17 mouse cellular contexts compared by ENCODE assay signal in the genomic region with DNA sequence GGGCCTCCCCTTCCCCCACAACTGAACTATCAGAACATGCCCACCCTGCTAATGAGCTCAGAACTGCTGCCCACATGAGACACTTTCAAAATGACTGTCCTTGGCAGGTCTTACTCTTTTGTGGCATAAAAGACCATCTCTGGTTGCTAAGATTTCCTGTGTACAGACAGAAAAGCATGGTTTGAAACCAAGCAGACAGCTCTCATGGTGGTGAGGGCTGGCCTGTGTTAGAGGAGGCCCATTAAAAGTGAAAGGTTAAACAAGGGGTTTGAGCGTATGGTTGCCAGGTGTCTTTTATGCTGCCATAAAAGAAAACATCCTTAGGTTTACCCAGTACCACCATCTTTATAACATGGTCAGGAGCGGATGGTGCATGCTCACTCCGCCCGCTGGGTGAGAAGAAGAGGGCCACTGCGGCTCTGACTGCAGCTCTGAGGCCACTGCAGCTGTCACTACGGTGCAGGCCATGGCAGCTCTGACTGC. TPM values are rescaled to one million over a fixed set of nuclear protein-coding genes. Genes with fewer than 3 reads are reported as not detected.
DNase-seq lines count a peak whose midpoint lies in the region; ATAC-seq and TF ChIP-seq lines count a peak whose summit lies in the region.
"Had no signal": no experiment of that assay in that cellular context is flagged by ENCODE, and none has a peak within 500 bp of the region (broad histone marks: within the 10 kb centered on the region; RNA-seq: fewer than 3 reads in every experiment).

No protein-coding gene starts in this region.

- 0 out of 2 replicates have a peak, but pooled peaks cover 3% of the 10 kb centered on the region for H3K9me3 ChIP-seq in midbrain, embryonic 12.5 days
- no peaks in the 10 kb centered on the region for H3K9me3 ChIP-seq in midbrain, embryonic 14.5 days (ENCODE audit: control insufficient read depth, low read length)
- H3K9me3 ChIP-seq in CH12.LX (replicated peaks; ENCODE audit: low read length): peaks cover 6% of the 10 kb centered on the region
- no peaks in the 10 kb centered on the region for H3K9me3 ChIP-seq in forebrain, embryonic 16.5 days (ENCODE audit: control insufficient read depth, low read length)
- no peaks in the 10 kb centered on the region for H3K9me3 ChIP-seq in kidney, embryonic 15.5 days (replicated peaks)
- H3K9me3 ChIP-seq: heart, embryonic 10.5 days; limb, embryonic 15.5 days; megakaryocyte, embryonic 14.5 days had no signal

- no peak for DNase-seq in midbrain, embryonic 14.5 days
- peak; percentile 94 for DNase-seq in CH12.LX (ENCODE audit: extremely low read depth)
- DNase-seq in adrenal gland, postnatal 10 days: no peak
- no peak for DNase-seq in lung, postnatal 10 days
- DNase-seq: cerebellum, adult 8-10 months; embryo, embryonic 11 days; gastrocnemius, postnatal 10 days; lung, adult 2 months had no signal

- TF ChIP-seq RAD21 in CH12.LX (IDR thresholded peaks at IDR 0.05; ENCODE audit: low read depth, low read length): peak; percentile 29

- in situ Hi-C loops in CH12.LX (cut with MboI; ENCODE audit: low pct_ligation_motif_present, low pct_unique_long_range_greater_than_20kb, low sequenced_read_pairs): no loop called here

- dilution Hi-C loops in CH12.LX (cut with MboI; ENCODE audit: extremely low pct_ligation_motif_present, extremely low pct_unique_long_range_greater_than_20kb, low sequenced_read_pairs): no loop called here

- ATAC-seq in midbrain, embryonic 12.5 days (ENCODE audit: low FRiP score, low read depth): peak; percentile 44; the same call in 1 of the 2 replicates
- no peak for ATAC-seq in midbrain, embryonic 14.5 days (ENCODE audit: low FRiP score, low TSS enrichment)
- ATAC-seq in forebrain, embryonic 16.5 days: 0 out of 2 replicates have a peak, but pooled peaks have one; percentile 50
- peak; percentile 68 for ATAC-seq in monocyte, adult 5-6 weeks (replicated peaks; ENCODE audit: insufficient number of reproducible peaks, low FRiP score, low TSS enrichment, poor library complexity, severe bottlenecking)
- no peak for ATAC-seq in kidney, embryonic 15.5 days (replicated peaks; ENCODE audit: low FRiP score)

- H3K4me3 ChIP-seq in midbrain, embryonic 12.5 days: no peak overlapping the region
- H3K4me3 ChIP-seq in midbrain, embryonic 14.5 days (replicated peaks; ENCODE audit: low read depth, low read length): no peak overlapping the region
- H3K4me3 ChIP-seq in CH12.LX (replicated peaks in 1 of 3; ENCODE audit: low read depth in 2 of 3, low read length in 2 of 3, poor library complexity in 1 of 3): no peak overlapping the region
- H3K4me3 ChIP-seq in forebrain, embryonic 16.5 days (replicated peaks; ENCODE audit: low read length): no peak overlapping the region
- no peak overlapping the region for H3K4me3 ChIP-seq in kidney, embryonic 15.5 days (replicated peaks)
- H3K4me3 ChIP-seq: heart, embryonic 10.5 days; limb, embryonic 15.5 days; megakaryocyte, embryonic 14.5 days had no signal

- peaks cover 3% of the 10 kb centered on the region; the same call in 1 of the 2 replicates for H3K4me1 ChIP-seq in midbrain, embryonic 12.5 days
- H3K4me1 ChIP-seq in midbrain, embryonic 14.5 days (ENCODE audit: control insufficient read depth, insufficient read depth, low read length): 0 out of 2 replicates have a peak, but pooled peaks cover 4% of the 10 kb centered on the region
- H3K4me1 ChIP-seq in CH12.LX (ENCODE audit: control insufficient read depth in 1 of 2, insufficient read depth in 2 of 2): peaks cover 25 to 82% of the 10 kb centered on the region in 2 experiments
- no peaks in the 10 kb centered on the region for H3K4me1 ChIP-seq in forebrain, embryonic 16.5 days (replicated peaks; ENCODE audit: control insufficient read depth, insufficient read depth, low read length)
- peaks cover 2% of the 10 kb centered on the region; the same call in 1 of the 2 replicates for H3K4me1 ChIP-seq in kidney, embryonic 15.5 days

- TF ChIP-seq EP300 in CH12.LX (IDR thresholded peaks at IDR 0.05; ENCODE audit: low read length): peak; percentile 99

- no peaks in the 10 kb centered on the region for H3K27me3 ChIP-seq in midbrain, embryonic 12.5 days
- no peaks in the 10 kb centered on the region for H3K27me3 ChIP-seq in midbrain, embryonic 14.5 days (ENCODE audit: control insufficient read depth, insufficient read depth, low read length)
- no peaks in the 10 kb centered on the region for H3K27me3 ChIP-seq in CH12.LX (replicated peaks)
- no peaks in the 10 kb centered on the region for H3K27me3 ChIP-seq in forebrain, embryonic 16.5 days (replicated peaks; ENCODE audit: control insufficient read depth, insufficient read depth, low read length)
- no peaks in the 10 kb centered on the region for H3K27me3 ChIP-seq in kidney, embryonic 15.5 days
- H3K27me3 ChIP-seq: limb, embryonic 15.5 days; megakaryocyte, embryonic 14.5 days had no signal

- peaks cover 11% of the 10 kb centered on the region; the same call in 1 of the 2 replicates for H3K36me3 ChIP-seq in midbrain, embryonic 12.5 days
- H3K36me3 ChIP-seq in midbrain, embryonic 14.5 days (ENCODE audit: control insufficient read depth, insufficient read depth, low read length): 0 out of 2 replicates have a peak, but pooled peaks cover 5% of the 10 kb centered on the region
- peaks cover 46 to 93% of the 10 kb centered on the region in 2 experiments for H3K36me3 ChIP-seq in CH12.LX (replicated peaks in 1 of 2; ENCODE audit: control insufficient read depth in 1 of 2, insufficient read depth in 1 of 2, low read length in 1 of 2)
- H3K36me3 ChIP-seq in forebrain, embryonic 16.5 days (ENCODE audit: control insufficient read depth, insufficient read depth): no peaks in the 10 kb centered on the region
- peaks cover 60% of the 10 kb centered on the region for H3K36me3 ChIP-seq in kidney, embryonic 15.5 days

- TF ChIP-seq POLR2A in CH12.LX (IDR thresholded peaks at IDR 0.05; ENCODE audit: low read depth, low read length): 0 out of 2 replicates have a peak, but pooled peaks have one; percentile 12

- no peak overlapping the region for H3K4me2 ChIP-seq in midbrain, embryonic 12.5 days (replicated peaks)
- H3K4me2 ChIP-seq in midbrain, embryonic 14.5 days (ENCODE audit: low read length): no peak overlapping the region
- peak overlapping the region; percentile 76 for H3K4me2 ChIP-seq in CH12.LX (ENCODE audit: insufficient read depth, low read depth, poor library complexity, severe bottlenecking)
- no peak overlapping the region for H3K4me2 ChIP-seq in forebrain, embryonic 16.5 days (ENCODE audit: low read length)
- H3K4me2 ChIP-seq in kidney, embryonic 15.5 days: no peak overlapping the region
- H3K4me2 ChIP-seq: limb, embryonic 15.5 days had no signal

- H3K9ac ChIP-seq in midbrain, embryonic 12.5 days (replicated peaks): no peak overlapping the region
- H3K9ac ChIP-seq in midbrain, embryonic 14.5 days (replicated peaks; ENCODE audit: low read length): no peak overlapping the region
- H3K9ac ChIP-seq in CH12.LX (ENCODE audit: insufficient read depth, low read depth): peak overlapping the region; percentile 22
- no peak overlapping the region for H3K9ac ChIP-seq in forebrain, embryonic 16.5 days (replicated peaks; ENCODE audit: low read depth, low read length)
- no peak overlapping the region for H3K9ac ChIP-seq in kidney, embryonic 15.5 days
- H3K9ac ChIP-seq: limb, embryonic 15.5 days had no signal

- 90% methylated on average over 6 of the region's 6 CpGs for WGBS in midbrain, embryonic 12.5 days
- 84% methylated on average over 6 of the region's 6 CpGs for WGBS in midbrain, embryonic 14.5 days
- 72% methylated on average over 6 of the region's 6 CpGs for WGBS in forebrain, embryonic 16.5 days
- WGBS in kidney, embryonic 15.5 days: 80% methylated on average over 6 of the region's 6 CpGs

- no peak overlapping the region for H3K27ac ChIP-seq in midbrain, embryonic 12.5 days (replicated peaks)
- H3K27ac ChIP-seq in midbrain, embryonic 14.5 days (replicated peaks; ENCODE audit: low read depth, low read length): no peak overlapping the region
- H3K27ac ChIP-seq in CH12.LX (ENCODE audit: insufficient read depth, low read depth): peak overlapping the region; percentile 84
- no peak overlapping the region for H3K27ac ChIP-seq in forebrain, embryonic 16.5 days (ENCODE audit: low read length)
- no peak overlapping the region for H3K27ac ChIP-seq in kidney, embryonic 15.5 days
- H3K27ac ChIP-seq: heart, embryonic 10.5 days; kidney, postnatal 0 days; limb, embryonic 15.5 days; stomach, postnatal 0 days had no signal

- H3K79me2 ChIP-seq in CH12.LX (replicated peaks; ENCODE audit: control insufficient read depth, extremely low read depth, insufficient read depth, poor library complexity, severe bottlenecking): peaks cover 21% of the 10 kb centered on the region

- no peak for TF ChIP-seq CTCF in CH12.LX (conservative IDR thresholded peaks at IDR 0.05 in 1 of 2, IDR thresholded peaks at IDR 0.05 in 1 of 2; ENCODE audit: low read depth in 2 of 2, low read length in 2 of 2)

TF ChIP-seq in CH12.LX, 34 proteins besides CTCF, POLR2A, EP300 and RAD21 (continues in another document):
- TF ChIP-seq GABPA (IDR thresholded peaks at IDR 0.05; ENCODE audit: insufficient replicate concordance, low read depth, low read length): no peak
- TF ChIP-seq SMC3 (IDR thresholded peaks at IDR 0.05; ENCODE audit: low read depth, low read length): peak; percentile 32; the same call in 1 of the 2 replicates
- TF ChIP-seq JUN (IDR thresholded peaks at IDR 0.05; ENCODE audit: insufficient read depth, low read depth, low read length): peak; percentile 97
- peak; percentile 97 for TF ChIP-seq TCF12 (IDR thresholded peaks at IDR 0.05; ENCODE audit: low read depth, low read length)
- no peak for TF ChIP-seq POLR2AphosphoS2 (IDR thresholded peaks at IDR 0.05; ENCODE audit: low read depth, low read length)
- TF ChIP-seq MYC (IDR thresholded peaks at IDR 0.05; ENCODE audit: low read depth, low read length): peak; percentile 97
- TF ChIP-seq ZKSCAN1 (IDR thresholded peaks at IDR 0.05; ENCODE audit: borderline replicate concordance, low read depth, low read length): no peak
- TF ChIP-seq ZNF384 (IDR thresholded peaks at IDR 0.05; ENCODE audit: low read depth, low read length): no peak
- TF ChIP-seq CHD1 (IDR thresholded peaks at IDR 0.05; ENCODE audit: low read depth, low read length): no peak; the same call in 1 of the 2 replicates
- TF ChIP-seq IRF4 (IDR thresholded peaks at IDR 0.05; ENCODE audit: low read depth, low read length): peak; percentile 100
- peak; percentile 94 for TF ChIP-seq MAX (IDR thresholded peaks at IDR 0.05; ENCODE audit: low read length)

RNA-seq across cellular contexts. Expression of gene Nfkb1, which starts 25.5 kb away (rescaled TPM):
- polyA plus RNA-seq in midbrain, embryonic 12.5 days (2016; fragmentation: Nextera tagmentation; extraction: Ambion mirVana): 9.0 and 10.5 TPM in 2 replicates
- 7.6 and 8.7 TPM in 2 replicates for polyA plus RNA-seq in midbrain, embryonic 14.5 days (2014; fragmentation: Nextera tagmentation; extraction: Ambion mirVana)
- total RNA-seq in CH12.LX (2012; rRNA removed) (256 and 271 TPM in 2 replicates), CH12.LX (2014; rRNA removed) (351 and 369 TPM in 2 replicates)
- 283 and 346 TPM in 2 replicates for polyA plus RNA-seq in CH12.LX (2012; ENCODE audit: insufficient read length, low read depth)
- 6.6 and 7.1 TPM in 2 replicates for polyA plus RNA-seq in forebrain, embryonic 16.5 days (2015; fragmentation: Nextera tagmentation; extraction: Ambion mirVana)
- 259 to 315 TPM (median 292 TPM) in 3 replicates for total RNA-seq in monocyte, adult 5-6 weeks (2017)
- 10 to 100 TPM; 48.3 to 58.1 TPM for total RNA-seq in adrenal gland, postnatal 10 days (2021)
- polyA plus RNA-seq in kidney, embryonic 15.5 days (2015; fragmentation: Nextera tagmentation; extraction: Ambion mirVana): 16.7 and 18.5 TPM in 2 replicates

Comparison
In these comparisons a context has a peak if more than half of its experiments do, and no peak if none do; other contexts are left out.
1. ATAC-seq: peak in midbrain, embryonic 12.5 days (single experiment), forebrain, embryonic 16.5 days (single experiment) and monocyte, adult 5-6 weeks (single experiment); none in midbrain, embryonic 14.5 days (single experiment) and kidney, embryonic 15.5 days (single experiment).
2. RNA of gene Nfkb1, which starts 25.5 kb away (polyA plus RNA-seq): 283 to 346 TPM in CH12.LX; 16.7 to 18.5 TPM in kidney, embryonic 15.5 days, 9.0 to 10.5 TPM in midbrain, embryonic 12.5 days, 7.6 to 8.7 TPM in midbrain, embryonic 14.5 days and 6.6 to 7.1 TPM in forebrain, embryonic 16.5 days; every median in the first group is over 10 times any median in the second.